Mouse (Mus musculus) thymus, postnatal 4 days (tissue): Measurements from ENCODE around the gene Bbip1.

Experiments
- DNase-seq: peaks from one replicate; pipeline ENCODE4 v3.0.0; 2021

Bbip1 gene

DNA sequence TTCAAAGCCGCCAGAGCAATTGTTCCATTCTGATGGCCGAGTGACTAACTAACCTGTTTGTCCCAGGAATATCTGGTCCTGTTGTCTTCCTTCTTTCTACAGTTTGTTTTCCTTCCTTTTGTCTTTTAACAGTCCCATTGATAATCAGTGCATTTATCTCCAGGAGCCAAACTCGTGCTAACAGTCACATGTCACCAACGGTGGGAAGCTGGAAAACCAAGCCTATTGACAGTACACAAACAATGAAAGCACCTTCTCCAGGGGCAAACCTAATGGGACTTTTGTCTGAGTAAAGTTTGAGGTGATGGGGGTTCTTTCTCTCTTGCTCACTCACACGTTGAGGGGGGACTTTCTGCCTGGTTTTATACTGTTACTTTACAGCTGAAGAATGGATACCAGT is 54.2 kb downstream of the Bbip1 start:
- DNase-seq, result no peak

DNA sequence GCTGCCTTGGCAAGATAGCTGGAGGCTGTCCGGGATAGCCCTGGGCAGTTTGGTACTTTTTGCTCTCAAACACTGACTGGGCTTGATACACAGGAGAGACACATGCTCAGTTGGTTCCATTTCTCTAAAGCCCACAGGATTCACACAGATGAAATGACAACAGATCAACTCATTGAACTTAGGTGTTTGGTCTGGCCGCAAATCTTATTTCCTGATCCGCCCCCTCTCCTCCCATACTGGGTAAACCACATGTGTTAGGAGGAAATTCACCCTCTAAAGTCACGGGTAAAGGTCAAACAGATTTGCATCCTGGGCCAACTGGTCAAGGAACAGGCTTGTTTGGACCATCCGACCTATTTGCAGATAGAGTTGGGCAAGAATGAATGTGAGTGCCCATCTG is 54.9 kb downstream of the Bbip1 start:
- peak; percentile 47 for DNase-seq

DNA sequence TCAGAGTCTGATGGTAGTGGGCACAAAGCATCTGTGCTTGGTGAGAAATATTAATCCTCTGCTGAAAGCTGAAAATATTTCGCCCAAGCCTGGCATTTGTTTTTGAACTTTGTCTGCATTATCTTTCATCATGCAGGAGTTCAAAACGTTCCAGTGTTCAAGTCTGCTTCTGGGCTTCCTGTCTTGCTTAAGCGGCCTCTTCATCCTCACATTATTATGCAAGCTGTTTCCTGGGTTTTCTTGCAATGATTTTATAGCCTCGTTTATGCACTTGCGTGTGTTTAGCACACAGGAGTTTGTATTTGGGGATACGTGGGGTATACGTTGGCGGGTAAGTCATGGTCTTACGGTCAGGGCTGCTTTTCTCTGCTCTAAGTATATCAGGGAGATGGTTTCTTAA is 56.1 kb downstream of the Bbip1 start:
- DNase-seq, result peak; percentile 22

DNA sequence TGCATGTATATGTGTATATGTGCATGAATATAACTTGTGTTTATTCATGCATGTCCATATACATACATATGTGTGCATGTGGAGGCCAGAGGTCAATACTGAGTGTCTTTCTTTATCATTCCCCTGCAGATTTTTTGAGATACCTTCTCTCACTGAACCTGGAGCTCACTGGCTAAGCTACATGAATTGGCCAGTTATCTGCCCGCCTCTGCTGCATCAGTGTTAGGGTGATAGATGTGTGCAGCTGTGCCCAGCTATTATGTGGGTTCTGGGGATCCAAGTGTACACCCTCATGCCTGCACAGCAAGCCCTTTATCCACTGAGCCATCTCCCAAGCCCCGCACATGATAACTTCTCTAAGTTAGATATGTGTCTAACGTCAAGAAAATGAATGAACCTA is 56.6 kb downstream of the Bbip1 start:
- peak; percentile 36 for DNase-seq

DNA sequence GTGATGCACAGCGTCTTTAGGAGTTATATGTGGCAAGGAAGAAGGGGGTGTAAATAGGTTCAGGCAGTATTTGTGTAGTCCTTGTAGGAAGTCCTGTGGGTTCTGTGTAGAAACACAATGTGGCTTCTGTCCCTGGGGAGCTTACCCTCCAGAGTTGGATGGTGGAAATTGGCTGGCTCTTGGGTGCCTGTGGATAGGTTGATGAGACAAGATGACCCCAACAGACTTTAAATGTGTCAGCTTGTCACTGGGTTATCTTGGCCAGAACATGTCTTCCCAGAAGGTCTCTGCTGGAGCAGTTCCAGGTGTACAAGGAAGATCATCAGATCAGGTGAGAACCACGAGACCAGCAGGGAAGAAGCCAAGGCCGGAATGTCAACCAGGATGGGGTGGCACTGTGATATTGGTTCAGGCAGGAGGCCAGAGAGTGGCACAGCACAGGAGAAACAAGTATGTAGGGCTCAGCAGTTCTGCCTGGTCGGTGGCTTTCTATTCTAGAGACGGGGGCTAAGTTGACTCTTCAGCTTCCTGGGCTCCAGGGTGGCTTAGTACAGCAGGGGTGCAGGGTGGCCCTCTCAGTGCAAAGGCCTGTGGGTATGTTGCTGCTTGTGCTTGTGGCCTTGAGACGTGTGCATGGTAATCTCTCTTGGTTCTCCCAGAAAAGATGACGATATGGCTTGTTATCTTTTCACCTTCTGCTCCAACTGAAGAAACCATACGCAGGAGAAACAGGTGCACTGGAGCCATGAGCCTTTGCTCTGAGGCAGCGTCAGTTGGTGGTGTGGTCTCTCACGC is 57.7 kb downstream of the Bbip1 start:
- DNase-seq, result peak; percentile 68

DNA sequence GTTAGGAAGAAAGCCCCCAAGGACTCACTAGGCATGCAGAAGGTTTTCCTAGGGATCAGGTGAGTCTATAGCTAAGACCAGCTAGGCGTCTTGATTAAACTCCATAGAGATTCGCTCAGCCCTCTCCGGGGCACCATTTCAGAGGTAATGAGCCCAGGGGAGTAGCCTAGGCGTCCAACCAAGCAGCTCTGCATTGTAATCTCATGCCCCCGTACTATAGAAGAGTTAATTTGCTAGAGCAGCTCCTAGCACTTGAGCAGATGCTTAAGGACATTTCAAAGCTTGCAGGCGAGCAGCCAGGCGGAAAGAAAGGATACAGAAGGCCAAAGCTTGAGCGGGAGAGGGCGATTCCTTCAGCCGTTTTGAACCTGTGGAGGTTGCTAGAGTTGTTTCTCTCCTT is 59.0 kb downstream of the Bbip1 start:
- DNase-seq, result peak; percentile 10

DNA sequence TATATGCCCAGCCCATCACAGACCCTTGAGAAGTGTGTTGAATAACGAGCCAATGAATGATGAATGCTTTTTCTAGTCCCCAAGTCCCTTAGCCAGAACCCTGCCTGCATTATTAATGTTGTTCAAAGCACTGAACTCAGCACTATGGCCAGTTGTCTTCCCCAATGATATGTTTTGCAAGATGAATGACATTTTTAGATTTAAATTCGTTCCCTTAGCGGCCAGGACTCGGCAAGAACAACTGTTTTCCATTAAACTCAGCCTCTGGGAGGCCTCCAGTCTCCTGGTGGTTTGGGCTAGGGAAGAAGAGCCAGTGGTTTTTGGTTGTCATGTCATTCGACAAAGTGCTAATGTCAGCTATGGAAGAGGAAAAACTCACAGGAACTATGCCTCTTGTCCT is 62.6 kb downstream of the Bbip1 start:
- DNase-seq, result no peak

DNA sequence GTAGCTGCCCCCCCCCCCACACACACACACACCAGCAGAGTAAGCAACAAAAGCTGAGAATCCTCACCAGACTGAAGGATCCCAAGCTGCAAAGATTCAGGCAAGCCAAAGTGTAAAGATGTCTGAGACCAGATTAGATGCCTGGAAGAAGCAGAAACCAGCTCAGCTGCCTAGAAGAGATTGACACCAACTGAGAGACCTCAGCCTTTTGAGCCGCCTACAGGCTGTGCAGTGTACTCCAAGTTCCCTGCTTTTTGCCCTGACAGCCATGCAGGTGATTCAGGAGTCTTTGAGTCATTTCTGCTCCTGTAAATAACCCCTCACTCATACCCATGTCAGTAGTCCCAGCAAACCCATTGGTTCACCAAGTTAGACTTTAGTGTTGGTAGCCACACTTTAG is 64.0 kb downstream of the Bbip1 start:
- DNase-seq, result no peak
